Mouse (Mus musculus): ENCODE measurements around the gene Eefsec.

Eefsec gene

GRCm38 (mm10) chr6:88340761-88341160, 105.6 kb downstream of the Eefsec start:
- DNase-seq: no peak

- DNase-seq: no peak
These were observed 117.0 kb downstream of the Eefsec start for GRCm38 (mm10) chr6:88329336-88329735.

GRCm38 (mm10) chr6:88321879-88322278, 124.5 kb downstream of the Eefsec start:
- DNase-seq: peak; percentile 90

GRCm38 (mm10) chr6:88321253-88321652, 125.1 kb downstream of the Eefsec start:
- DNase-seq: no peak

- no peak for DNase-seq
These were observed 126.6 kb downstream of the Eefsec start for GRCm38 (mm10) chr6:88319735-88320134.

- DNase-seq: no peak
These were observed 131.0 kb downstream of the Eefsec start for GRCm38 (mm10) chr6:88315295-88315694.

DNA sequence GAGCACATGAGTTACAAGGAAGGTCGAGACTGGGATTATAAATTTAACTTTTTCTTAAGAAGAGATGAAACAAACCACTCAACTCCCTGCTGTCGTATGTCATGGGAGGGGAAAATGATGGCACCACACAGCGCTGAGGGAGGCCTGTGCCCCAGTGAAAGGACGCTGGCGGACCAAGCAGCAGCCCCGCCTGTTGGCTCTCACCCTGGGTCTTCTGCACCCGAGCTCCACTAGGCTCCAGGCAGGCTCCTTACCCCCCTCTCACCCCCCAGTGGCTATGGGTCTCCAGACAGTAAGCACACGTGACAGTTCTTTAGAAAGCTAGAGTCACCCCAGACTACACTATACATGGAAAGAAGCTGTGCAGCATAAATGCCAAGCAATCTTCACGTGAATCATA, 132.4 kb downstream of the Eefsec start:
- no peak for DNase-seq

DNA sequence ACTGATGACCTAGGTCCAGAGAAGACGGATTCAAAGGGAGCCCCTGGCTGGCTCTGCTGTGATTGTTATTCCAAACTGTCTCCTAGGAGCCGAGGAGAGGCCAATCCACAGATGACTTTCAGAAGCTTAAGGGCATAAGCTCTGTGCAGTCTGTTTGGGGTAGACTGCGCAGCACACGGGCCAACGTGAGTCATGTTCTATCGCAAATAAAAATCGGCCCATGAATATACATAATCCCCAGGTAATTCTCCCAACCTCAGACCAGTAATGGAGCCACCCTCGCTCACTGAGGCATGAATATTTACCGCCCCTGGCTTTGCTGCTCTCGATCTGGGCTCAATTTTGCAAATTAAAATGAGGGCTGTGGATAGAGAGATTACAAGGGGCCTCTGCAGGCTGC, 134.7 kb downstream of the Eefsec start:
- DNase-seq: no peak

GRCm38 (mm10) chr6:88306100-88306746, 140.1 kb downstream of the Eefsec start:
- DNase-seq: peak; percentile 15

GRCm38 (mm10) chr6:88301234-88301633, 145.1 kb downstream of the Eefsec start:
- DNase-seq: no peak

GRCm38 (mm10) chr6:88299491-88299890, 146.8 kb downstream of the Eefsec start:
- peak; percentile 16 for DNase-seq

DNA sequence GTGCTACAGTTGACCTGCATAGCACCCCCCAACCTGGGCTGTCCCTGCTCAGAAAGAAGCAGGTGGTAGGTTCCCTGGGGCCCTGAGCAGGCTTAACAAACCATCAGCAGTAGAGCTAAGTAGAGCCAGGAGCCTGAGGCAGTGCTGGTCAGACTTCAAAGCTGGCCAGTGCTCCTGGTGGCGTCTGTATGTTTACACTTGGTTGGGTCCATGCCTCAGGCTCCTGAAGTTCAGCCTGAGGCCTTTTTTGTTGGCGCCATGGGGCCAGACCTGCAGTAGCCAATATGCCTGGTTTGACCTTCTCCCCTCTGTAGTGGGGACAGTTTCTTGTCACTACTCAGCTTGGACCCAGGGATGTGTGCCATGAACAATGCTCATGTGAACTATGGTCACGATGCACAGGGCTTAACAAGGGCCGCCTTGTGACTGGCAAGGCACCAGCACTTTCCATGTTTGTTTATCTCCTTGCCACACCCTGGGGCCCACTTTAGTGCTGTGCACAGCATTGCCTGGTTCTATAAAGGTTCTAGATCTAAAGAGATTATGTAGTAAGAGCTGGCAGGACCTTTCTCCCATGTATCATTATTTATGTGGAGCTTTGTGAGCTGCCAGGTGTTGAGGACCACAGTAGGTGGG, 153.9 kb downstream of the Eefsec start:
- DNase-seq: peak; percentile 31

- DNase-seq: no peak
These were observed 156.1 kb downstream of the Eefsec start for GRCm38 (mm10) chr6:88290129-88290766.

DNA sequence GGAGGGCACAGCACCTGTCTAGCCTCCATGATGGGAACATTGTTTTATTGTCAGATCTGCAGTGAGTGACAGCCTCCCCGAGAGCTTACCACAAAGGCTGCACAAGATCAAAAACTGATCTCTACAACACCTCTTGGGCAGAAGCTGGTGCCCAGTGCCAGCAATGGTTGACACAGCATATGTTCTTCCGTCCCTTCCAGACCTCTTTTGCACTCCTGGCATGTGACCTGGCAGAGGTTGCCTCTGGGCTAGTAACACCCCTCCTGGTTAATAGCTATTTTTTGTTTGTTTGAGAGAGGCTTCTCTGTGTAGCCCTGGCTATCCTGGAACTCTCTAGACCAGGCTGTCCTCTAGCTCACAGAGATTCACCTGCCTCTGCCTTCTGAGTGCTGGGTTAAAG, 168.2 kb downstream of the Eefsec start:
- no peak for DNase-seq

GRCm38 (mm10) chr6:88277242-88277641, 169.1 kb downstream of the Eefsec start:
- DNase-seq: no peak

DNA sequence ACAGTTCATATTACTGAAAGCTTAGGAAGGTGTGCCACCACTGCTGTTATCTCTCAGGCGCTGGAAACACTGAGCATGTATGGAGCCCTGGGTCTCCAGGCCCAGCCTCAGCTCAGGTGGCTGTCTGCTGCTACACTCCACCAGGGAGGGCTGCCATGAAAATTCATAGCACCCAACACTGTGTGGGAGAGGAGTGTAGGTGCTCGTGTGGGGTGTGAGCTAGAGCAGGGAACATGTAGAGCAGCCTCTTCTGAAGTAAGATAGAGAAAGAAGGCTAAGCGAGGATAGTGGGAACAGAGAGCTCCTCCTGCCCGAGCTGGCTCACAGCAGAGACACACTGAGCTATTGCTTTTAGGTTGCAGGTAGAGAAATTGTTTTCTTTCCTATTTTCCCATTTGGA, 170.1 kb downstream of the Eefsec start:
- no peak for DNase-seq

DNA sequence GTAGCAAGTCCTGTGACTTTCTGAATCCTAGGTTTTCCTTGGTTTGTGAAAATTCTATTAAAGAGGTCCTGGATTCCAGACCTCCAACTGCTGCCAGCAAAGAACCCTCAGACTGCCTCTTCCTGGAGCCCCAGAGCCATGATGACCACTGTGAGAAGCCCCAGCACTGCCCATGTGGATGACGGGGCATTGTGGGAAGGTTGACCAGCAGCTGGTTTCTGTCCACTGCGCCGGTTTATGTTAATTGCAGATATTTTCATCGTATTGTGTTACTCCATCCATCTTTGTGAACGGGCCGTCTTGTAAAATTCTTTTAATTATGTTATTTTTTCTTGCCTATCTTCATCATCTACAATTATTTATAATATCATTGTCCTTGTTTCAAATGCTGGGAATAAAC, 171.7 kb downstream of the Eefsec start:
- no peak for DNase-seq

DNA sequence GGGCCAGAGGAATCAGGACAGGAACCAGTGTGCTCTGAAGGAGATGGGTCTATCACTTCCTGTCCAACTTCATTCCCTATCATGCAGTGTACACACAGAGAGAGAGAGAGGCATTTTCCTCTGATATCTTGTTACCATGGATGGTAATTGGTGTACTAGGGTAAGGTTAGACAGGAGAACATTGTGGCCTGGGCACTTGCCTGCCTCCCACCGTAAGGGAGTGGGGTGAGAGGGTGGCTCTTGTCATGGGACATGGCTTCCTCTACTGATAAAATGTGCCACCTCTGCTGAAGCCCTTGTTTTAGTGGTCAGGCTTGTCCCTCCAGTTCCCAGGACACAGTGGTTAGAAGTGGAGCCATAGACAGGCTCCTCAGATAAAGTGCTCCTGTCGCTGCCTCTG, 178.4 kb downstream of the Eefsec start:
- DNase-seq: no peak

DNA sequence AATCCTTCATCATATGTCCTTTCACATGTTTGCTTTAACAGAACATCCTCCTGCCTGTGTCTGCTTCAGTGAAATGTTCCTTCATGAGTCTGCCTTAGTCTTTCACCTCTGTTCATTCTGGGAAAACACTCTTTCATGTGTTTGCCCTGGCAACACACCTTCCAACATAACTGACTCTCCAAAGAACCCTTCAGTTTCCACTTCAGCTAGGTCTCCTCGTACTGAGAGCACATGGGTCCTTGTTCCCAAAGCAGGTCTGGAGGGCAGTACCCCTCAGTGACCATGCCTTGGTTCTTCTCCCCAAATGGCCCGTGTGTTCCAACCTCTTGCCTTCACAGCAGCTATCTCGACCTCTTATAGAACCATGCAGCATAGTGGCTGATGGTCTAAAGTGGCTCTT, 179.3 kb downstream of the Eefsec start:
- peak; percentile 47 for DNase-seq

DNA sequence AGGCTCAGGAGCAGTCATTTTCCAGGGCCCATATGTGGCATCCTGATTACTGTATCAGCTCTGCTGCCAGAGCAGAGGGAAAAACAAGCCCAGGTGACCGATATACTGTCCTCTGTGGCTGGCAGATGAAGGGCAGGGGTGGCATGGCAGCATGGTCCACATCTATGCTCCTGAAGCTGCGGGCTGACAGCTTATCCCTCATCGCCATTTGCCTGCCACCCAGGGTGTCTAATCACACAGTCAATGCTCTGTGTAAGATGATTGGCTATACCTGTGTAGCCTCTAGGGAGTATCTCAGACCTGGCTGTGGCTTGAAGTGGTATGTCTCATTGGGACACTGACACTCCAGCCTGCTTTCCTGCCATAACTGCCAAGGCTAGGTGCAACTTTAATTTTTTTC, 180.3 kb downstream of the Eefsec start:
- no peak for DNase-seq

DNA sequence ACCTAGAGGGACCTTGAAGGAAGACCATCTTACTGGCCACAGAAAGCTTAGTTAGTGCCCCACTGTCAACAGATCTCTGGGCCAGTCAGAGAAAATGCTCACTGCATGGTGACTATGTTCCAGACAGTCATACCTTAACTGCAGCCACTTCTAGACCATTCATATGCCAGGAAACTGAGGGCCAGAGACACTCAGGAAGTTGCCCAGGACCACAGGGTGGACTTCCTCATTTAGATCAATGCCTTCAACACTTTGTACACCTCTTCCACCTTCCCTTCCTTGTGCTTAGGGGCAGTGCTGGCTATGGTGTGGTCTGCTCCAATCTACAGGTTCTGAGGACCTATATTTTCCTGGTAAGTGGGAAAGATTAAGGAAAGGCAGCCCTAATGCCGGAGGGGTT, 181.0 kb downstream of the Eefsec start:
- no peak for DNase-seq

GRCm38 (mm10) chr6:88262160-88262559, 184.2 kb downstream of the Eefsec start:
- DNase-seq: no peak

DNA sequence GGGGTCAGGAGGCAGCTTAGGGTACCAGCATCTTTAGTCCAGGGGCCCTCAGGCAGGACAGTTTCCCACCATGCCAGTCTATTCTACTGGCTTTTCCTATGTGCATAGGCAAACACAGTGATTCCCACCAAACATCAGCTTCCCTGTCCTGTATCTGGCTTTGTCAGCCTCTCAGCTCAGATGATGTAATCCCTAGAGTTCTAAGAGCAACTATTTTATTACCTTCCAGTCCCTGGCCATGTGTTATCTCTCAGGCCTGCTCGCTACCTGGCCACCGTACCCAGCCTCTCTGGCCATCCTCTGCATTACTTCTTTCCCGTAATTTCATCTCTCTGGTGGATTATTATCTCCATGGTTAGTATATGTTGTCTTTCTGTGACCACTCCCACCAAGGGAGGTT, 185.7 kb downstream of the Eefsec start:
- DNase-seq: no peak

GRCm38 (mm10) chr6:88259621-88260020, 186.7 kb downstream of the Eefsec start:
- DNase-seq: no peak

All from lung, postnatal 36 days (tissue).